Mouse (Mus musculus): ENCODE results near the gene Tfap2a. TPM values are rescaled to one million over a fixed set of nuclear protein-coding genes. Genes with fewer than 3 reads are reported as not detected.

Gene Tfap2a
- total RNA-seq, 1 experiment, result 0.27 TPM

DNA sequence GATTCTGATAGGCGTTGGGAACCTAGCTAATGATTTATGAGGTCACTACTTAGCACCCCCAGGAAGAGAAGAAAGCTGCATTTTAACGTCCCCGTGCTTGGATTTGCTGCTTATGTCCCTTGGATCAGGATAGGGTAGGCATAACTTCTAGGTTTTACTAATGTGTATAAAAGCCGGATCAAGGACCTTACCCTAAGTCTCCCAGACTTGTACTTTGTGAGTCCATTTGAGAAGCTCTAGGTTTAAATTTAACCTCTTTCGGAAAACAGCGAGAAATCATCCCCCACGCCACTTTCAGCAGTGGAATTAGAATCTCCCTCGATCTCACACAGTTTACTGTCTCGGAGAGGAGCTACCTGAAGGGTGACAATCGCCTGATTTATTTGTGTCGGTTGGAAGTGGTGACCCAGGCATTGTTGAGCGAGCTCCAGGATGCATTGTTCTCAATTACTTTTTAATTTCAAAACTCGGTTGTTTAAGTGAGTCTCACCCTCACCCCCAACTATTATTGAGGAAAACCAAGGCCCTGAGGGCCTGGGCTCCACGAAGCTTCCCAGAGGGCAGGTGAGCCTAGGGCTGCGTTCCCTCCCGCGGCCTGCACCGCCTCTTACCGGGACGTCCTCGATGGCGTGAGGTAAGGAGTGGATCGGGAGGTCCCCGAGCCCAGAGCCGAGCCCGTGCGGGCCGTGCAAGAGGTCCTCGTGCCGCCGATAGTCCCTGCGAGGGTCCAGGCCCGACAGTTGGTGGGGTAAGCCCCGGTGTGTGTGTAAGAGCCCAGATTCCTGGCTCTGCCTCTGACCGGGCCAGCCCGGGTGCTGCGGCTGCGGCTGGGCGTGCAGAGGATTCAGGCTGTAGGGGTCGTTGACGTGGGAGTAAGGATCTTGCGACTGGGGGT, 10.2 kb downstream of the Tfap2a start:
- TF ChIP-seq ZNF384 (IDR thresholded peaks at IDR 0.05; ENCODE audit: low read depth, low read length), result no peak
- no peak for TF ChIP-seq MAFK (IDR thresholded peaks at IDR 0.05; ENCODE audit: insufficient read depth, low read depth, low read length)
- no peak for TF ChIP-seq ZC3H11A (IDR thresholded peaks at IDR 0.05; ENCODE audit: borderline replicate concordance, low read depth, low read length)
- TF ChIP-seq CHD2 (IDR thresholded peaks at IDR 0.05; ENCODE audit: low read depth, low read length), result no peak
- no peak for TF ChIP-seq HCFC1 (IDR thresholded peaks at IDR 0.05; ENCODE audit: borderline replicate concordance, insufficient read depth, low read length)
- in situ Hi-C loops (cut with MboI; ENCODE audit: low sequenced_read_pairs in 2 of 2, unreplicated experiment in 2 of 2), result no loop called here
- DNase-seq (ENCODE audit: low read depth, low spot score), result no peak
- Histone ChIP-seq H3K36me3 (ENCODE audit: control insufficient read depth, insufficient read depth, low read length, poor library complexity, severe bottlenecking) (no peaks in the 10 kb centered on the region), H3K9ac (ENCODE audit: insufficient read depth, low read depth, low read length, poor library complexity, severe bottlenecking) (no peak overlapping the region; the same call in 1 of the 2 replicates), H3K4me3 (ENCODE audit: insufficient read depth in 1 of 2, low read depth in 1 of 2, low read length in 2 of 2, poor library complexity in 1 of 2, severe bottlenecking in 1 of 2) (peak overlapping the region; percentile 7 to 18; a peak in 3 of 4 replicates), H3K9me3 (ENCODE audit: control insufficient read depth, insufficient read depth, low read depth, low read length) (no peaks in the 10 kb centered on the region), H3K4me1 (ENCODE audit: control insufficient read depth in 2 of 2, insufficient read depth in 2 of 2, low read length in 2 of 2, poor library complexity in 1 of 2) (peaks cover 0 to 7% of the 10 kb centered on the region in 2 experiments; a peak in 2 of 4 replicates), H3K27ac (ENCODE audit: insufficient read depth, low read depth, low read length, poor library complexity, severe bottlenecking) (no peak overlapping the region)

DNA sequence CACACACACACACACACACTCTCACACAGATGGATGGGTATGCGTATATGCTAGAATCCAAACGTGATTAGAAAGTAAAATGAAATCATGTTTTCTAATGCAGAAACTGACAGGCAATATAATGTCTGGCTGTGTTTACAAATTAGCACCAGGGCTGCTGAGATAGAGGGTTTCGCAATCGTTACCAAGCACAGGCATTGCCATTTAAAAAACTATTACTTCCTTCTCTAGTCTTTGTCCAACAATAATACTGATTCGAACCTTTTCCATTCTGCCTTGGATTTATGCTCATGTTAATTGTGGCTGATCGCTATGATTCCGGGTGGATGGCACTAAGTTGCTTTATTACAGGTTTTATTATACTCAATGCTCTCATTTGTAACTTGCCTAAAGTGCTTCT, 12.3 kb downstream of the Tfap2a start:
- Histone ChIP-seq H3K4me1 (ENCODE audit: control insufficient read depth in 2 of 2, insufficient read depth in 2 of 2, low read length in 2 of 2, poor library complexity in 1 of 2) (peaks cover 0 to 7% of the 10 kb centered on the region in 2 experiments; a peak in 2 of 4 replicates), H3K36me3 (ENCODE audit: control insufficient read depth, insufficient read depth, low read length, poor library complexity, severe bottlenecking) (no peaks in the 10 kb centered on the region), H3K4me3 (ENCODE audit: insufficient read depth in 1 of 2, low read depth in 1 of 2, low read length in 2 of 2, poor library complexity in 1 of 2, severe bottlenecking in 1 of 2) (no peak overlapping the region), H3K9ac (ENCODE audit: insufficient read depth, low read depth, low read length, poor library complexity, severe bottlenecking) (no peak overlapping the region), H3K9me3 (ENCODE audit: control insufficient read depth, insufficient read depth, low read depth, low read length) (no peaks in the 10 kb centered on the region), H3K27ac (ENCODE audit: insufficient read depth, low read depth, low read length, poor library complexity, severe bottlenecking) (no peak overlapping the region)
- no peak for DNase-seq (ENCODE audit: low read depth, low spot score)
- in situ Hi-C loops (cut with MboI; ENCODE audit: low sequenced_read_pairs in 2 of 2, unreplicated experiment in 2 of 2), result no loop called here
- no peak for TF ChIP-seq HCFC1 (IDR thresholded peaks at IDR 0.05; ENCODE audit: borderline replicate concordance, insufficient read depth, low read length)
- TF ChIP-seq CHD2 (IDR thresholded peaks at IDR 0.05; ENCODE audit: low read depth, low read length), result no peak
- TF ChIP-seq ZC3H11A (IDR thresholded peaks at IDR 0.05; ENCODE audit: borderline replicate concordance, low read depth, low read length), result no peak
- TF ChIP-seq MAFK (IDR thresholded peaks at IDR 0.05; ENCODE audit: insufficient read depth, low read depth, low read length), result no peak
- TF ChIP-seq ZNF384 (IDR thresholded peaks at IDR 0.05; ENCODE audit: low read depth, low read length), result no peak

GRCm38 (mm10) chr13:40723598-40723920, 14.6 kb downstream of the Tfap2a start:
- H3K9ac ChIP-seq (ENCODE audit: insufficient read depth, low read depth, low read length, poor library complexity, severe bottlenecking), result peak overlapping the region; percentile 53; the same call in 1 of the 2 replicates
- no peak for DNase-seq (ENCODE audit: low read depth, low spot score)
- no peaks in the 10 kb centered on the region for H3K36me3 ChIP-seq (ENCODE audit: control insufficient read depth, insufficient read depth, low read length, poor library complexity, severe bottlenecking)
- H3K4me1 ChIP-seq (ENCODE audit: control insufficient read depth in 2 of 2, insufficient read depth in 2 of 2, low read length in 2 of 2, poor library complexity in 1 of 2), result peaks cover 3 to 6% of the 10 kb centered on the region in 2 experiments; a peak in 2 of 4 replicates
- no peak overlapping the region for H3K27ac ChIP-seq (ENCODE audit: insufficient read depth, low read depth, low read length, poor library complexity, severe bottlenecking)
- TF ChIP-seq ZC3H11A (IDR thresholded peaks at IDR 0.05; ENCODE audit: borderline replicate concordance, low read depth, low read length), result no peak
- TF ChIP-seq ZNF384 (IDR thresholded peaks at IDR 0.05; ENCODE audit: low read depth, low read length), result no peak
- peak overlapping the region; percentile 70 to 75 for H3K4me3 ChIP-seq (ENCODE audit: insufficient read depth in 1 of 2, low read depth in 1 of 2, low read length in 2 of 2, poor library complexity in 1 of 2, severe bottlenecking in 1 of 2)
- in situ Hi-C loops (cut with MboI; ENCODE audit: low sequenced_read_pairs in 2 of 2, unreplicated experiment in 2 of 2), result no loop called here
- no peaks in the 10 kb centered on the region for H3K9me3 ChIP-seq (ENCODE audit: control insufficient read depth, insufficient read depth, low read depth, low read length)

DNA sequence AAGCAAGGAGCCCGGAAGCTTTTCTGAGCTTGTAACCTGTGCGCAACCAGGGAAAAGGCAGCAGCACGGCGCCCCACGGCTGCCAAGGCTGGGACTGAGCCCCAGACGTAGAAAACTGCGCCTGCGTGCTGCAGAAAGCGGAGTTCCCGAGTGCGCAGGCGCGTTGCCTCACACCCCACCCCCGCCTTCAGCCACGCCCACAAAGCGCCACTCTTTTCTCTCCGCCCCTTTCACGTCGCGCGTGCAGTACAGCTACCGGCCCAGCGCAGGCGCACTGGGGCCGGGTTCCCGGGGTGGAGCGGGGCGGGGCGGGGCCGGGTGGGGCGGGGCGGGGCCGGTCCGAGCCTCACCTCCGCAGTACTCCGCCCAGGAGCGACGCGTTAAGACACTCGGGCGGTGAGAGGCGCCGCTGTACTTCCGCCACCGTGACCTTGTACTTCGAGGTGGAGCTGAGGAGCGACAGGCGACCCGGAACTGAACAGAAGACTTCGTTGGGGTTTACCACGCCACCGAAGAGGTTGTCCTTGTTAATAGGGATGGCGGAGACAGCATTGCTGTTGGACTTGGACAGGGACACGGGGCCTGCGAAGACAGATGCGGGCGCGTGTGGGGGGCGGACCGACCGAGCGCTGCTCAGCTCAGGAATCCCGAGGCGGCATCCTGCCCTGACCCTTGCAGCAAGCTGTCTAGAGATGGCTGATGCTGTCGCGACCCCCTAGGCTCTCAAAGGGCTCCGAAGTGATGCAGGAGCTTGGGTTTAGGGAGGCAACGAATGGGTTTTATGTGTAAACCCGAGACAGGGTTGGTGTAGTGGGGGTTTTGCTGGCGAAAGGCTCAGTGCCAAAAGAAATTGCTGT, 15.2 kb downstream of the Tfap2a start:
- DNase-seq (ENCODE audit: low read depth, low spot score), result peak; percentile 91
- H3K4me1 ChIP-seq (ENCODE audit: control insufficient read depth in 2 of 2, insufficient read depth in 2 of 2, low read length in 2 of 2, poor library complexity in 1 of 2), result peaks cover 3 to 6% of the 10 kb centered on the region in 2 experiments; a peak in 2 of 4 replicates
- H3K9me3 ChIP-seq (ENCODE audit: control insufficient read depth, insufficient read depth, low read depth, low read length), result no peaks in the 10 kb centered on the region
- H3K4me3 ChIP-seq (ENCODE audit: insufficient read depth in 1 of 2, low read depth in 1 of 2, low read length in 2 of 2, poor library complexity in 1 of 2, severe bottlenecking in 1 of 2), result peak overlapping the region; percentile 70 to 75
- H3K9ac ChIP-seq (ENCODE audit: insufficient read depth, low read depth, low read length, poor library complexity, severe bottlenecking), result peak overlapping the region; percentile 74
- no peaks in the 10 kb centered on the region for H3K36me3 ChIP-seq (ENCODE audit: control insufficient read depth, insufficient read depth, low read length, poor library complexity, severe bottlenecking)
- TF ChIP-seq ZC3H11A (IDR thresholded peaks at IDR 0.05; ENCODE audit: borderline replicate concordance, low read depth, low read length) (no peak), CHD2 (IDR thresholded peaks at IDR 0.05; ENCODE audit: low read depth, low read length) (no peak), ZNF384 (IDR thresholded peaks at IDR 0.05; ENCODE audit: low read depth, low read length) (no peak), MAFK (IDR thresholded peaks at IDR 0.05; ENCODE audit: insufficient read depth, low read depth, low read length) (no peak), HCFC1 (IDR thresholded peaks at IDR 0.05; ENCODE audit: borderline replicate concordance, insufficient read depth, low read length) (no peak)
- in situ Hi-C loops (cut with MboI; ENCODE audit: low sequenced_read_pairs in 2 of 2, unreplicated experiment in 2 of 2), result no loop called here
- H3K27ac ChIP-seq (ENCODE audit: insufficient read depth, low read depth, low read length, poor library complexity, severe bottlenecking), result no peak overlapping the region
